Mouse (Mus musculus): ENCODE results near the gene Nr2e3. TPM values are rescaled to one million over a fixed set of nuclear protein-coding genes. Genes with fewer than 3 reads are reported as not detected.

The Nr2e3 gene
- total and polyA plus RNA-seq, 3 experiments = 0.27 TPM; not detected in 2

GRCm38 (mm10) chr9:59989864-59990263 is 29.4 kb upstream of the Nr2e3 start:
- H3K27me3 ChIP-seq (ENCODE audit: insufficient read depth, low read length) = peaks cover 5% of the 10 kb centered on the region; the same call in 1 of the 2 replicates
- no peaks in the 10 kb centered on the region for H3K36me3 ChIP-seq (replicated peaks)
- no peaks in the 10 kb centered on the region for H3K4me1 ChIP-seq (ENCODE audit: insufficient read depth, low read depth, low read length)
- DNase-seq (ENCODE audit: low spot score) = peak; percentile 27
- TF ChIP-seq CTCF (IDR thresholded peaks at IDR 0.05; ENCODE audit: low read depth, low read length) (peak; percentile 42; the same call in 1 of the 2 replicates), TAL1 (conservative IDR thresholded peaks at IDR 0.05; ENCODE audit: low read depth, low read length) (no peak), GATA2 (IDR thresholded peaks at IDR 0.05; ENCODE audit: borderline replicate concordance, low read depth, low read length) (no peak), GATA1 (IDR thresholded peaks at IDR 0.05; ENCODE audit: borderline replicate concordance, low read length) (no peak), POLR2AphosphoS5 (IDR thresholded peaks at IDR 0.05; ENCODE audit: insufficient replicate concordance, low read depth, low read length) (no peak)
- no peak overlapping the region for H3K4me3 ChIP-seq (ENCODE audit: low read depth, low read length)
- no peak for ATAC-seq (ENCODE audit: extremely low read depth, insufficient number of reproducible peaks, low FRiP score, poor library complexity, severe bottlenecking)
- no peaks in the 10 kb centered on the region for H3K9me3 ChIP-seq (replicated peaks)

DNA sequence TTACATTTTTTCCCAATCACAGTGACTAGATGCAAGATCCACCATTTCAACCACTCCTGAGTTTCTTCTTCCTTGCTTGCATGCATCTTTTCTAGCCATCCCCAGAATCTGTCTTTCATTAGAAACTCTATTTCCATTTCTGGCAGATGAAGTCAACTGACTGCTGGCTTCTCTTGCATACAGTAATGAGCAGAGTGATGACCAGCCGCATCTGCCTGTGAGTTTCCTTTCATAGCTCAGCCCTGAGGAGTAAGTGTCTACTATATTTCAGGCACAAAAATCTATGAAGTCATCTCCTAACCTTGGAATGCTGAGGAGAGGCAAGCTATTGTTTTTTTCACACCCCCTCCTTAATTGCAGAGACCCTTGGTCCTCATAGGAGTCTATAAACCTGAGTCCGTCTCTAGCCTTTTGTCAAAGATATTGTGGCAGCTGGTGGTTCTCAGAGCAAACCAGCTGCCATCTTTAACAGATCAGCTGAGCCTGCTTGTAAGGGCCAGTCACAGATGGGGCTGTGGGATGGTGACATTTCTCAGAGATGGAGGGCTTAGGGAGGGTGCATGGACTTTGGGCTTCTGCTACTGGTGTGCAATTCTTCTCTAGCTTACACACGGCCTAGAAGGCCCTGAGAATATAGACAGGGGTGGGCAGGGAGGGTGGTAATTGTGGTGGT is 25.6 kb upstream of the Nr2e3 start:
- Histone ChIP-seq H3K36me3 (replicated peaks) (no peaks in the 10 kb centered on the region), H3K4me3 (ENCODE audit: low read depth, low read length) (no peak overlapping the region), H3K9me3 (replicated peaks) (no peaks in the 10 kb centered on the region), H3K4me1 (ENCODE audit: insufficient read depth, low read depth, low read length) (no peaks in the 10 kb centered on the region), H3K27me3 (ENCODE audit: insufficient read depth, low read length) (peaks cover 5% of the 10 kb centered on the region; the same call in 1 of the 2 replicates)
- TF ChIP-seq GATA1 (IDR thresholded peaks at IDR 0.05; ENCODE audit: borderline replicate concordance, low read length) (no peak), CTCF (IDR thresholded peaks at IDR 0.05; ENCODE audit: low read depth, low read length) (no peak), GATA2 (IDR thresholded peaks at IDR 0.05; ENCODE audit: borderline replicate concordance, low read depth, low read length) (no peak), POLR2AphosphoS5 (IDR thresholded peaks at IDR 0.05; ENCODE audit: insufficient replicate concordance, low read depth, low read length) (no peak), TAL1 (conservative IDR thresholded peaks at IDR 0.05; ENCODE audit: low read depth, low read length) (no peak)
- no peak for DNase-seq (ENCODE audit: low spot score)
- no peak for ATAC-seq (ENCODE audit: extremely low read depth, insufficient number of reproducible peaks, low FRiP score, poor library complexity, severe bottlenecking)

DNA sequence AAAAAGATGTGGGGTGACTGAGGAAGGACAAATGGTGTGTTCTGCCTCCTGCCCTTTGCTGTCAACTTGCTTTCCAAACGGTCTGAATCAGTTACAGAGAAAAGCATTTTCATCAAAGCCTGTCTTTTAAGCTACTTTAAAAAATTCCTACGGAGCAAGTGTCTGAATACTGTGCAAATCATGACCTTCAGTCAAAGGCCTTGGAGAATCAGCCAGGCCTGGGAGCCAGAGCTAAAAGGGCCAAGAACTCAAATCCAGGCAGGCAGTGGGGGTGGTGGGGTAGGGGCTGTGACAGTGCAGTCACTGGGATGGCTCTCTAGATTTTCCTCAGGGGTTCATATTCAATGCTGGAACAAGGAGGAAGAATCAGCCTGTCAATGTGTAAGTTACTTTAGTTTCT is 20.7 kb upstream of the Nr2e3 start:
- ATAC-seq (ENCODE audit: extremely low read depth, insufficient number of reproducible peaks, low FRiP score, poor library complexity, severe bottlenecking) = no peak
- H3K4me1 ChIP-seq (ENCODE audit: insufficient read depth, low read depth, low read length) = no peaks in the 10 kb centered on the region
- no peaks in the 10 kb centered on the region for H3K36me3 ChIP-seq (replicated peaks)
- no peak for DNase-seq (ENCODE audit: low spot score)
- no peaks in the 10 kb centered on the region for H3K9me3 ChIP-seq (replicated peaks)
- H3K4me3 ChIP-seq (ENCODE audit: low read depth, low read length) = no peak overlapping the region
- peaks cover 3% of the 10 kb centered on the region; the same call in 1 of the 2 replicates for H3K27me3 ChIP-seq (ENCODE audit: insufficient read depth, low read length)
- TF ChIP-seq POLR2AphosphoS5 (IDR thresholded peaks at IDR 0.05; ENCODE audit: insufficient replicate concordance, low read depth, low read length) (no peak), GATA2 (IDR thresholded peaks at IDR 0.05; ENCODE audit: borderline replicate concordance, low read depth, low read length) (no peak), TAL1 (conservative IDR thresholded peaks at IDR 0.05; ENCODE audit: low read depth, low read length) (no peak), CTCF (IDR thresholded peaks at IDR 0.05; ENCODE audit: low read depth, low read length) (no peak), GATA1 (IDR thresholded peaks at IDR 0.05; ENCODE audit: borderline replicate concordance, low read length) (no peak)

GRCm38 (mm10) chr9:59971263-59971662 is 10.8 kb upstream of the Nr2e3 start:
- DNase-seq (ENCODE audit: low spot score) (no peak), ATAC-seq (ENCODE audit: extremely low read depth, insufficient number of reproducible peaks, low FRiP score, poor library complexity, severe bottlenecking) (no peak)
- Histone ChIP-seq H3K4me1 (ENCODE audit: insufficient read depth, low read depth, low read length) (no peaks in the 10 kb centered on the region), H3K4me3 (ENCODE audit: low read depth, low read length) (no peak overlapping the region), H3K36me3 (replicated peaks) (no peaks in the 10 kb centered on the region), H3K9me3 (replicated peaks) (no peaks in the 10 kb centered on the region), H3K27me3 (ENCODE audit: insufficient read depth, low read length) (peaks cover 16% of the 10 kb centered on the region)
- no peak for TF ChIP-seq GATA2 (IDR thresholded peaks at IDR 0.05; ENCODE audit: borderline replicate concordance, low read depth, low read length)
- TF ChIP-seq CTCF (IDR thresholded peaks at IDR 0.05; ENCODE audit: low read depth, low read length) = no peak
- TF ChIP-seq TAL1 (conservative IDR thresholded peaks at IDR 0.05; ENCODE audit: low read depth, low read length) = no peak
- TF ChIP-seq POLR2AphosphoS5 (IDR thresholded peaks at IDR 0.05; ENCODE audit: insufficient replicate concordance, low read depth, low read length) = no peak
- no peak for TF ChIP-seq GATA1 (IDR thresholded peaks at IDR 0.05; ENCODE audit: borderline replicate concordance, low read length)

DNA sequence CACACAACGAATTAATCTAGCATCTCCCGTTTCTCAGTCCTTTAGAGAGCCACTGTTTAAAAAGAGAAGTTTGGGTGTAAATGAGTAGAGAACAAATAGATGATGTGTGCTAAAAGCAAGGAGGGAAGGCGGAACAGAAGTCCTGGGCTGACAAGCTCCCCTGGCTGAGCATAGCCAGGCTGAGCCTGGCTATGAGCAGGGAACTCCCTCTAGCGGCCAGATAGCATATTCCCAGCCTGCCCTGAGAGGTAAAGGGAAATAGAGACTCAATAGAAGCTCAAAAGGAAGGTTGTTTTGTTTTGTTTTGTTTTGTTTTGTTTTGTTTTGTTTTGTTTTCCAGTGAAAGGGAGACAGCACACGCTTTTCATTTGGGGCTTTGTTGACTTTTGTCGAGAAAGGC is 8.9 kb upstream of the Nr2e3 start:
- Histone ChIP-seq H3K4me1 (ENCODE audit: insufficient read depth, low read depth, low read length) (no peaks in the 10 kb centered on the region), H3K27me3 (ENCODE audit: insufficient read depth, low read length) (peaks cover 24% of the 10 kb centered on the region), H3K9me3 (replicated peaks) (no peaks in the 10 kb centered on the region), H3K4me3 (ENCODE audit: low read depth, low read length) (no peak overlapping the region), H3K36me3 (replicated peaks) (no peaks in the 10 kb centered on the region)
- DNase-seq (ENCODE audit: low spot score) = peak; percentile 62
- no peak for ATAC-seq (ENCODE audit: extremely low read depth, insufficient number of reproducible peaks, low FRiP score, poor library complexity, severe bottlenecking)
- TF ChIP-seq POLR2AphosphoS5 (IDR thresholded peaks at IDR 0.05; ENCODE audit: insufficient replicate concordance, low read depth, low read length) = no peak
- TF ChIP-seq GATA1 (IDR thresholded peaks at IDR 0.05; ENCODE audit: borderline replicate concordance, low read length) = no peak
- TF ChIP-seq CTCF (IDR thresholded peaks at IDR 0.05; ENCODE audit: low read depth, low read length) = peak; percentile 76
- no peak for TF ChIP-seq GATA2 (IDR thresholded peaks at IDR 0.05; ENCODE audit: borderline replicate concordance, low read depth, low read length)

- no peaks in the 10 kb centered on the region for H3K36me3 ChIP-seq (replicated peaks)
- ATAC-seq (ENCODE audit: extremely low read depth, insufficient number of reproducible peaks, low FRiP score, poor library complexity, severe bottlenecking) (no peak), DNase-seq (ENCODE audit: low spot score) (no peak)
- no peak for TF ChIP-seq GATA2 (IDR thresholded peaks at IDR 0.05; ENCODE audit: borderline replicate concordance, low read depth, low read length)
- TF ChIP-seq POLR2AphosphoS5 (IDR thresholded peaks at IDR 0.05; ENCODE audit: insufficient replicate concordance, low read depth, low read length) = no peak
- no peak for TF ChIP-seq GATA1 (IDR thresholded peaks at IDR 0.05; ENCODE audit: borderline replicate concordance, low read length)
- TF ChIP-seq TAL1 (conservative IDR thresholded peaks at IDR 0.05; ENCODE audit: low read depth, low read length) = no peak
- no peak for TF ChIP-seq CTCF (IDR thresholded peaks at IDR 0.05; ENCODE audit: low read depth, low read length)
- peaks cover 24% of the 10 kb centered on the region for H3K27me3 ChIP-seq (ENCODE audit: insufficient read depth, low read length)
- no peaks in the 10 kb centered on the region for H3K4me1 ChIP-seq (ENCODE audit: insufficient read depth, low read depth, low read length)
- H3K9me3 ChIP-seq (replicated peaks) = no peaks in the 10 kb centered on the region
- no peak overlapping the region for H3K4me3 ChIP-seq (ENCODE audit: low read depth, low read length)
Observed at GRCm38 (mm10) chr9:59965046-59965445, 4.6 kb upstream of the Nr2e3 start.
